Mouse (Mus musculus) midbrain, embryonic 14.5 days (tissue): ENCODE measurements around the gene Sult1c1. TPM values are rescaled to one million over a fixed set of nuclear protein-coding genes. Genes with fewer than 3 reads are reported as not detected.
"Not testable (repeated sequence)": the region's sequence is repeated elsewhere in the genome, so short reads cannot be mapped to it uniquely, and the experiment has no call there.

ENCODE experiments used
- ATAC-seq: fragments of 200-750 bp; cut with Nextera tagmentation; 2 replicates; pipeline ENCODE4 v1.8.0; 2017; ENCODE audit warnings: moderate number of reproducible peaks, moderate library complexity; ENCODE audit not compliant: low FRiP score, low TSS enrichment
- DNase-seq: peaks from one replicate; pipeline ENCODE4 v3.0.0-alpha.2; 2015
- H3K27ac ChIP-seq: fragments of 300-500 bp; sonication (generic); replicated peaks from 2 replicates; pipeline ENCODE4 v1.5.1; 2014; ENCODE audit warnings: mild to moderate bottlenecking, low read depth, low read length, moderate library complexity
- H3K27me3 ChIP-seq: fragments of 300-500 bp; sonication (generic); 2 replicates; pipeline ENCODE4 v1.6.1; 2014; ENCODE audit warnings: low read length, control low read depth, mixed read lengths; ENCODE audit not compliant: control insufficient read depth, insufficient read depth
- H3K36me3 ChIP-seq: fragments of 300-500 bp; sonication (generic); 2 replicates; pipeline ENCODE4 v1.6.1; 2014; ENCODE audit warnings: low read length, control low read depth; ENCODE audit not compliant: control insufficient read depth, insufficient read depth
- H3K4me1 ChIP-seq: fragments of 300-500 bp; sonication (generic); 2 replicates; pipeline ENCODE4 v1.6.1; 2014; ENCODE audit warnings: mild to moderate bottlenecking, antibody characterized with exemption, low read length, control low read depth; ENCODE audit not compliant: control insufficient read depth, insufficient read depth
- H3K4me2 ChIP-seq: fragments of 300-500 bp; sonication (generic); 2 replicates; pipeline ENCODE4 v1.6.1; 2014; ENCODE audit warnings: mild to moderate bottlenecking, low read length, moderate library complexity
- H3K4me3 ChIP-seq: fragments of 300-500 bp; sonication (generic); replicated peaks from 2 replicates; pipeline ENCODE4 v1.5.1; 2014; ENCODE audit warnings: low read depth, low read length
- H3K9ac ChIP-seq: fragments of 300-500 bp; sonication (generic); replicated peaks from 2 replicates; pipeline ENCODE4 v1.6.1; 2014; ENCODE audit warnings: mild to moderate bottlenecking, low read length, moderate library complexity
- H3K9me3 ChIP-seq: fragments of 300-500 bp; sonication (generic); 2 replicates; pipeline ENCODE4 v1.6.1; 2016; ENCODE audit warnings: low read length, control low read depth, mixed read lengths; ENCODE audit not compliant: control insufficient read depth
- WGBS: fragments of 180-500 bp; shearing (Covaris S2); extraction: QIAGEN DNeasy Blood & Tissue Kit; methylation state at CpG from one replicate; pipeline ENCODE4 v1.1.7; 2014; 5-methylcytosine and 5-hydroxymethylcytosine counted together
- polyA plus RNA-seq: library from polyadenylated mRNA; unstranded; fragments of >200 nt; fragmentation: Nextera tagmentation; extraction: Ambion mirVana; gene quantifications from 2 replicates; pipeline ENCODE4 v1.2.1, GENCODE M21; 2014

The Sult1c1 gene
- not detected in 2 replicates for polyA plus RNA-seq

DNA sequence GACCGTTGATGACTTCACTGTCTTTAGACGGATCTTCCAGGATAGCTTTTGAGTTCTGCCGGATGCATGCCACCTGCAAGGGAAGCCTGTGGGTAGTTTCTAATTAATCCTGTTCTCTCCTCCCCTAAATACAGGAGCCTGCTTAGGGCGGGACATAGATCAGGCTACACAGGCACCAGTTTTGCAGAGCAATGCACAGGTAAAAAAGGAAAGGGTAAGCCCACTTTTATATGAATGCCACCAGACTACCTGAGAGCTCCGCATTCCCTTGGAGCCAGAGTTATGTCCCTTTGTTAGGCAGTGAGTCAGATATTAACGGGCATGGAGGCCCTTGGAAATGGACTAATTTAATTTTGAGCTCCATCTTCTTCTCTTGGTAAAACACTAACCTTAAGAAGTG, at the start of gene Sult1c1:
TSS of gene Sult1c1 (minus strand) at position 101 of the 400 bp plus-strand sequence.
- ATAC-seq (no peak), DNase-seq (no peak)
- no peaks in the 10 kb centered on the region for H3K27me3 ChIP-seq
- no peak within 1 kb of the TSS for H3K4me2 ChIP-seq
- H3K36me3 ChIP-seq, result no peaks in the 10 kb centered on the region
- H3K9ac ChIP-seq, result no peak within 1 kb of the TSS
- H3K27ac ChIP-seq, result no peak within 1 kb of the TSS
- WGBS, result 89% methylated on average over 6 of the region's 6 CpGs
- H3K9me3 ChIP-seq, result no peaks in the 10 kb centered on the region
- H3K4me1 ChIP-seq, result no peaks in the 10 kb centered on the region
- H3K4me3 ChIP-seq, result no peak within 1 kb of the TSS

- Histone ChIP-seq H3K4me1 (no peaks in the 10 kb centered on the region), H3K9me3 (no peaks in the 10 kb centered on the region), H3K27me3 (no peaks in the 10 kb centered on the region), H3K27ac (no peak overlapping the region), H3K36me3 (no peaks in the 10 kb centered on the region), H3K4me2 (no peak overlapping the region), H3K9ac (no peak overlapping the region), H3K4me3 (no peak overlapping the region)
- peak; percentile 81 for DNase-seq
- 11% methylated on average over 1 of the region's 1 CpGs for WGBS
- peak; percentile 24; the same call in 1 of the 2 replicates for ATAC-seq
Measured at GRCm38 (mm10) chr17:54014204-54014603, 23.7 kb upstream of the Sult1c1 start.

GRCm38 (mm10) chr17:54011196-54011595, 20.7 kb upstream of the Sult1c1 start:
- no peak overlapping the region for H3K27ac ChIP-seq
- ATAC-seq, result no peak

DNA sequence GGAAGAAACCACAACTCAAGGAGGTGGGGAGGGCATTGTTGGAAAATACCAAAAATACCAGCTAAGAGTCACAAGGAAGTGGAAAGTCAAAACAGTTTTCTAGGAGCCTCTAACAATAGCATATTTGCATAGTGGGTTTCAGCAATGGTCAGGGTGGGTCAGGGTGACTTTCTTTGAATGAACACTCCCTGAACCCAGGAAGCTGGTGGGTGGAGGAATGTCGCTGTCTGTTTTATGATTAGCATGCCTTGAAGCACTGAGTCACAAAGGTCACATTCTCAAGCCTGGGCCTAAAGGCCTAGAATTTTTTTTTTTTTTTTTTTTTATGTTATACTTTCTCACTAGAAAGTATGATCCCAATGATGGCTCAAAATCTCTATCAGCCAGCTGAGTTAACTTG, 20.1 kb upstream of the Sult1c1 start:
- not testable (repeated sequence) for H3K27me3 ChIP-seq, ATAC-seq, H3K36me3 ChIP-seq, DNase-seq, H3K4me2 ChIP-seq, H3K9me3 ChIP-seq, H3K9ac ChIP-seq, H3K4me1 ChIP-seq, H3K27ac ChIP-seq, H3K4me3 ChIP-seq
- WGBS, result 70% methylated on average over 1 of the region's 1 CpGs

More at GRCm38 (mm10) chr17:54011196-54011595, 20.7 kb upstream of the Sult1c1 start:
- Histone ChIP-seq H3K27me3 (no peaks in the 10 kb centered on the region), H3K4me1 (no peaks in the 10 kb centered on the region), H3K9me3 (no peaks in the 10 kb centered on the region), H3K4me2 (no peak overlapping the region), H3K36me3 (no peaks in the 10 kb centered on the region), H3K4me3 (no peak overlapping the region), H3K9ac (no peak overlapping the region)
- no peak for DNase-seq

DNA sequence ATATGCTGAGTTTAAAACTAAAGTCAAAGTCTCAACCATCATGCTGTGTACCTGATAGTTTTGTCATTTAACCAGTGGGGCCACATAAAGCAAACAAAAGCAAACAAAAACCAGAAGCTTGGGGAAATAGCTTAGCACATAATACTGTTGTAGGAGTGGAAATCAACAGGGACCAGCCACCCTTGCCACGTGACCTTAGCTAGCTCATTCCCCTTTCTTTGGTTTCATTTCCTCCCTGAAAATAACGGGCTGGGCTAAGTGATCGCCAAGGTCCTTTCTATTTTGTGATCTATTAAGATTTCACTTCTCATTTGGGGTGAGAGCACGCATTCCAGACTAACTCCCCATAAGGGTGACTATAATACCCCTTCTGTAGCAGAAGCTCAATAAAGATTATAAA, 13.0 kb upstream of the Sult1c1 start:
- Histone ChIP-seq H3K36me3 (no peaks in the 10 kb centered on the region), H3K4me3 (no peak overlapping the region), H3K4me1 (no peaks in the 10 kb centered on the region), H3K9me3 (no peaks in the 10 kb centered on the region), H3K9ac (no peak overlapping the region), H3K27me3 (no peaks in the 10 kb centered on the region), H3K4me2 (no peak overlapping the region), H3K27ac (no peak overlapping the region)
- no peak for ATAC-seq
- DNase-seq, result no peak
- 83% methylated on average over 4 of the region's 4 CpGs for WGBS

GRCm38 (mm10) chr17:53973606-53974005, 16.9 kb downstream of the Sult1c1 start:
- Histone ChIP-seq H3K27ac (no peak overlapping the region), H3K27me3 (no peaks in the 10 kb centered on the region), H3K36me3 (no peaks in the 10 kb centered on the region), H3K4me2 (no peak overlapping the region), H3K9ac (no peak overlapping the region), H3K4me3 (no peak overlapping the region), H3K4me1 (no peaks in the 10 kb centered on the region), H3K9me3 (no peaks in the 10 kb centered on the region)
- DNase-seq, result no peak
- 88% methylated on average over 4 of the region's 4 CpGs for WGBS
- ATAC-seq, result no peak

DNA sequence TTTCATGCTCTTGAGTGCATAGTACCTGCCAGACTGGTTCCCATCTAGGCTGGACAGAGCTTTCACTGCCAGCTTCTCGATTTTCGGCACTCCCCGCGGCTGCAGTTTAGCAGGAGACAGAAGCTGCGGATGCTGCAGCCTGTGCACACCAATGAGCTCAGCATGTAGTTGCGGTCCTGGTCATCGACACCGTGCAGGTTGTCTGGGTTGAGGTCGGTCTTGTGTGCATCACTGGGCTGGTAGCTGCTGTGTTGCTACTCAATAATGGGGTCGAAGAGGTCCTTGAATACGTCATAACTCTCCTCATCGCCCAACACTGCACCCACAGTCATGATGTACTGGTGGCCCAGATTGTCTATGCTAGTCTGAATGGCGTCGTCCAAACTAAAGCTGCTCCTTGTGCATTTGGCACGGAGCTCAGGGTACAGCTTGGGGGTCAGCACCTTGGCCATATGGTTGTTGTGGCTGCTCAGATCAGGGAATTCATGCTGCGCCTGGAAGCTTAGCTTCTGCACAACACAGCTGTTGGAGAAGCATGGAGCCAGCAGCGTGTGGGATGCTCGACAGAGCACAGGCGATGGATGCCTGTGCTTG, 48.8 kb downstream of the Sult1c1 start:
- Histone ChIP-seq H3K27me3 (no peaks in the 10 kb centered on the region), H3K9ac (no peak overlapping the region), H3K36me3 (no peaks in the 10 kb centered on the region), H3K9me3 (no peaks in the 10 kb centered on the region; the same call in 1 of the 2 replicates), H3K4me2 (no peak overlapping the region), H3K27ac (no peak overlapping the region), H3K4me1 (no peaks in the 10 kb centered on the region), H3K4me3 (no peak overlapping the region)
- DNase-seq (no peak), ATAC-seq (no peak)
- 92% methylated on average over 19 of the region's 19 CpGs for WGBS

- H3K4me3 ChIP-seq, result no peak overlapping the region
- peak; percentile 8; the same call in 1 of the 2 replicates for ATAC-seq
Measured at GRCm38 (mm10) chr17:53940726-53941125, 49.7 kb downstream of the Sult1c1 start.

More at GRCm38 (mm10) chr17:53940726-53941125, 49.7 kb downstream of the Sult1c1 start:
- Histone ChIP-seq H3K27me3 (no peaks in the 10 kb centered on the region), H3K9me3 (no peaks in the 10 kb centered on the region; the same call in 1 of the 2 replicates), H3K27ac (no peak overlapping the region), H3K9ac (no peak overlapping the region), H3K4me2 (no peak overlapping the region), H3K36me3 (no peaks in the 10 kb centered on the region), H3K4me1 (no peaks in the 10 kb centered on the region)
- DNase-seq, result no peak
- 93% methylated on average over 8 of the region's 8 CpGs for WGBS
